Mouse (Mus musculus) forebrain, embryonic 14.5 days (tissue): ENCODE data around the gene Arhgef12. TPM values are rescaled to one million over a fixed set of nuclear protein-coding genes. Genes with fewer than 3 reads are reported as not detected.

ENCODE experiments used
- ATAC-seq: fragments of 200-750 bp; cut with Nextera tagmentation; 2 replicates; pipeline ENCODE4 v1.8.0; 2017; ENCODE audit warnings: mild to moderate bottlenecking, moderate library complexity
- DNase-seq: peaks from one replicate; pipeline ENCODE4 v3.0.0-alpha.2; 2015; ENCODE audit warnings: low spot score
- H3K27ac ChIP-seq: fragments of 300-500 bp; sonication (generic); 2 replicates; pipeline ENCODE4 v1.5.1; 2014; ENCODE audit warnings: low read depth, mild to moderate bottlenecking, control low read depth, low read length, moderate library complexity
- H3K27me3 ChIP-seq: fragments of 300-500 bp; sonication (generic); replicated peaks from 2 replicates; pipeline ENCODE4 v1.6.1; 2014; ENCODE audit warnings: low read length, control low read depth, mixed read lengths; ENCODE audit not compliant: control insufficient read depth, insufficient read depth
- H3K36me3 ChIP-seq: fragments of 300-500 bp; sonication (generic); 2 replicates; pipeline ENCODE4 v1.6.1; 2014; ENCODE audit warnings: low read length, control low read depth; ENCODE audit not compliant: control insufficient read depth, insufficient read depth
- H3K4me1 ChIP-seq: fragments of 300-500 bp; sonication (generic); 2 replicates; pipeline ENCODE4 v1.6.1; 2014; ENCODE audit warnings: antibody characterized with exemption, low read length, control low read depth; ENCODE audit not compliant: control insufficient read depth, insufficient read depth
- H3K4me2 ChIP-seq: fragments of 300-500 bp; sonication (generic); 2 replicates; pipeline ENCODE4 v1.6.1; 2014; ENCODE audit warnings: mild to moderate bottlenecking, control low read depth, low read length
- H3K4me3 ChIP-seq: fragments of 300-500 bp; sonication (generic); 2 replicates; pipeline ENCODE4 v1.5.1; 2014; ENCODE audit warnings: low read depth, low read length, control low read depth
- H3K9ac ChIP-seq: fragments of 300-500 bp; sonication (generic); 2 replicates; pipeline ENCODE4 v1.6.1; 2014; ENCODE audit warnings: mild to moderate bottlenecking, low read length, control low read depth, moderate library complexity
- H3K9me3 ChIP-seq: fragments of 300-500 bp; sonication (generic); replicated peaks from 2 replicates; pipeline ENCODE4 v1.6.1; 2016; ENCODE audit warnings: low read length, control low read depth, mixed read lengths; ENCODE audit not compliant: control insufficient read depth
- WGBS: fragments of 180-500 bp; shearing (Covaris S2); extraction: QIAGEN DNeasy Blood & Tissue Kit; methylation state at CpG from one replicate; pipeline ENCODE4 v1.1.7; 2014; 5-methylcytosine and 5-hydroxymethylcytosine counted together
- polyA plus RNA-seq: library from polyadenylated mRNA; unstranded; fragments of >200 nt; fragmentation: Nextera tagmentation; extraction: Ambion mirVana; gene quantifications from 2 replicates; pipeline ENCODE4 v1.2.1, GENCODE M21; 2014

Arhgef12 gene
- polyA plus RNA-seq, 1 experiment from 2014 or later = 14.2 TPM

DNA sequence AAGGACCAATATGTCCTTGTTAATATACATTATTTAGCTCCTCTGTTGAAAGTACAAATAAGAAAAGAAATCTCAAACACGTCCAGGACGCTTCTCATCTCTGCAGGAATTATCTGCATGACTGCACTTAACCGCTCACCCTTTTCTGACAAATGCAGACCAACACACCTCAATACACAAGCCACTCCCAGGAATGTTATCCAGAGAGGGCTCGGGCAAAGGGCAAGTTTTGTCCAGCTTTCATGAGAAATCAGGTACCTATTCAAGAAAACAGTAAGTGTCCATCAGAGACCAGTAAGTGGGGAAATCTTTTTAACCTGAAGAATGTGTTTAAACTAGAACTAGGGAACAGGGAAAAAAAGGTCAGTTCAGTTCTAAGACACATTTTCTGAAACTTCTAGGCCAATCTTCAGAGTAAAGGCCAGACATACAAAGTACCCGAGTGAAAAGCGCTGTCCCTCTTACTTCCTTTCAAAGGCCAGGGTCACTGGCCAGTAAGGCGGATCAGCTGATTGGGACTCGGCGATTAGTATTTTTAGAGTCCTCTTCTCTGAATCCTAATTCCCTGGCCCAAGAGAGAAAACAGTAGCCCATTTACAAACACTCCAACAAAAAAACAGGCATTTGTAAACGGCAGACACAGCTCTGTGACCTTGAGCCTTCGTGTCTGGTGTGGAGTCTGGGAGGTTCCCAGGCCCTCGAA, 8.5 kb upstream of the Arhgef12 start:
- Histone ChIP-seq H3K4me1 (peaks cover 9% of the 10 kb centered on the region), H3K27ac (no peak overlapping the region), H3K27me3 (no peaks in the 10 kb centered on the region), H3K4me2 (peak overlapping the region; percentile 81), H3K36me3 (peaks cover 11% of the 10 kb centered on the region), H3K9me3 (no peaks in the 10 kb centered on the region), H3K9ac (peak overlapping the region; percentile 93), H3K4me3 (peak overlapping the region; percentile 84)
- 6% methylated on average over 12 of the region's 12 CpGs for WGBS
- ATAC-seq = no peak; the same call in 1 of the 2 replicates
- DNase-seq = no peak

DNA sequence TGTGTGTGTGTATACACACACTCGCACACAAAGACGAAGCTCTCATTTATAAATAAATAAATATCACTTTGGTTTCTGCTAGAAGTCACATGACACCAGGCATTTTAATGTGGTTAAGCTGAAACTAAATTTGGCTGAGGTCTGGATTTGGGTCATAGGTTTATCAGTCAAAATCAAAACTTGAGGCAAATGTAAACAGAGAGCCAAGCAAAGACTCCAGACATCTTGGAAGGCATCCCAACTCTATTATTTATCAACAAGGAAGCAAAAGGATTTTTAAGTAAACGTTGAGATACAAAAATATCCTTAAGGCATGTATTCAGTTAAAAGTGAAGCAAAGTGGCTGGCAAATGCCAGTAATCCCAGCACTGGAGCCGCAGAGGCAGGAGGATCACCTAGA, 7.8 kb upstream of the Arhgef12 start:
- 95% methylated on average over 4 of the region's 4 CpGs for WGBS
- DNase-seq (no peak), ATAC-seq (no peak)
- Histone ChIP-seq H3K27me3 (no peaks in the 10 kb centered on the region), H3K4me2 (no peak overlapping the region), H3K4me1 (peaks cover 9% of the 10 kb centered on the region), H3K9ac (no peak overlapping the region), H3K36me3 (peaks cover 17% of the 10 kb centered on the region), H3K9me3 (no peaks in the 10 kb centered on the region), H3K4me3 (no peak overlapping the region), H3K27ac (no peak overlapping the region)

- DNase-seq (no peak), ATAC-seq (no peak)
- Histone ChIP-seq H3K36me3 (peaks cover 17% of the 10 kb centered on the region), H3K27ac (no peak overlapping the region), H3K9me3 (no peaks in the 10 kb centered on the region), H3K4me3 (no peak overlapping the region), H3K27me3 (no peaks in the 10 kb centered on the region), H3K9ac (no peak overlapping the region), H3K4me2 (no peak overlapping the region), H3K4me1 (peaks cover 2% of the 10 kb centered on the region; the same call in 1 of the 2 replicates)
- WGBS = 89% methylated on average over 8 of the region's 8 CpGs
Measured at GRCm38 (mm10) chr9:43110286-43110980, 3.4 kb upstream of the Arhgef12 start.

DNA sequence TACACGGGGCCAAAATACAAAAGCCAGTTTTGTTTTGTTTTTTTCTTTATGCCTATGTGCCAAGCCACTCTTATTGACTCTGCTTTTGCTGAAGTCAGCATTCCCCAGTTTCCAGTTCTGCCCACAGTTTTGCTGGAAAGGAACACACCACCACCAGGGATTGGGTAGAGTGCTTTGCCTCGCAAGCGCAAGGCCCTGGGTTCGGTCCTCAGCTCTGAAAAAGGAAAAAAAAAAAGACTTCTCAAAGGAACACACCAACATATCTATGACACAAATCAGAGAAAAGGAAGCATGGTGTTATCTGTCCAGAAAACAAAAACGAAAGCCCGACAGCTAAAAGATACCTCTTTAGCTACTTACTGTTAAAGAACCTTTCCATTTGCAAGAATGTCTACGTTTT, 2.1 kb upstream of the Arhgef12 start:
- Histone ChIP-seq H3K4me3 (no peak overlapping the region), H3K27ac (no peak overlapping the region), H3K9me3 (no peaks in the 10 kb centered on the region), H3K27me3 (no peaks in the 10 kb centered on the region), H3K36me3 (peaks cover 17% of the 10 kb centered on the region), H3K4me2 (no peak overlapping the region), H3K4me1 (no peaks in the 10 kb centered on the region), H3K9ac (no peak overlapping the region)
- DNase-seq = no peak
- no peak for ATAC-seq
- WGBS = 89% methylated on average over 7 of the region's 7 CpGs

GRCm38 (mm10) chr9:43108721-43109120, 1.7 kb upstream of the Arhgef12 start:
- no peak for ATAC-seq
- H3K4me3 ChIP-seq = no peak overlapping the region
- no peaks in the 10 kb centered on the region for H3K27me3 ChIP-seq
- DNase-seq = no peak
- H3K4me2 ChIP-seq = no peak overlapping the region
- no peaks in the 10 kb centered on the region for H3K9me3 ChIP-seq
- H3K4me1 ChIP-seq = peaks cover 3% of the 10 kb centered on the region
- no peak overlapping the region for H3K9ac ChIP-seq
- peaks cover 17% of the 10 kb centered on the region for H3K36me3 ChIP-seq
- 87% methylated on average over 3 of the region's 3 CpGs for WGBS
- no peak overlapping the region for H3K27ac ChIP-seq

GRCm38 (mm10) chr9:43108081-43108480, 1.0 kb upstream of the Arhgef12 start:
- no peak overlapping the region for H3K9ac ChIP-seq
- no peak for DNase-seq
- no peak overlapping the region for H3K4me2 ChIP-seq
- ATAC-seq = no peak
- H3K36me3 ChIP-seq = peaks cover 17% of the 10 kb centered on the region
- 88% methylated on average over 1 of the region's 1 CpGs for WGBS
- H3K4me1 ChIP-seq = peaks cover 9% of the 10 kb centered on the region
- H3K27ac ChIP-seq = no peak overlapping the region
- no peaks in the 10 kb centered on the region for H3K27me3 ChIP-seq
- H3K9me3 ChIP-seq = no peaks in the 10 kb centered on the region
- H3K4me3 ChIP-seq = no peak overlapping the region

- H3K36me3 ChIP-seq = peaks cover 17% of the 10 kb centered on the region
- DNase-seq (no peak), ATAC-seq (no peak)
- no peak overlapping the region for H3K27ac ChIP-seq
- 59% methylated on average over 5 of the region's 5 CpGs for WGBS
- no peak overlapping the region for H3K9ac ChIP-seq
- H3K4me3 ChIP-seq = no peak overlapping the region
- peaks cover 13% of the 10 kb centered on the region for H3K4me1 ChIP-seq
- no peak overlapping the region for H3K4me2 ChIP-seq
- H3K27me3 ChIP-seq = no peaks in the 10 kb centered on the region
- H3K9me3 ChIP-seq = no peaks in the 10 kb centered on the region
Measured at GRCm38 (mm10) chr9:43107555-43107954, 516 bp upstream of the Arhgef12 start.

DNA sequence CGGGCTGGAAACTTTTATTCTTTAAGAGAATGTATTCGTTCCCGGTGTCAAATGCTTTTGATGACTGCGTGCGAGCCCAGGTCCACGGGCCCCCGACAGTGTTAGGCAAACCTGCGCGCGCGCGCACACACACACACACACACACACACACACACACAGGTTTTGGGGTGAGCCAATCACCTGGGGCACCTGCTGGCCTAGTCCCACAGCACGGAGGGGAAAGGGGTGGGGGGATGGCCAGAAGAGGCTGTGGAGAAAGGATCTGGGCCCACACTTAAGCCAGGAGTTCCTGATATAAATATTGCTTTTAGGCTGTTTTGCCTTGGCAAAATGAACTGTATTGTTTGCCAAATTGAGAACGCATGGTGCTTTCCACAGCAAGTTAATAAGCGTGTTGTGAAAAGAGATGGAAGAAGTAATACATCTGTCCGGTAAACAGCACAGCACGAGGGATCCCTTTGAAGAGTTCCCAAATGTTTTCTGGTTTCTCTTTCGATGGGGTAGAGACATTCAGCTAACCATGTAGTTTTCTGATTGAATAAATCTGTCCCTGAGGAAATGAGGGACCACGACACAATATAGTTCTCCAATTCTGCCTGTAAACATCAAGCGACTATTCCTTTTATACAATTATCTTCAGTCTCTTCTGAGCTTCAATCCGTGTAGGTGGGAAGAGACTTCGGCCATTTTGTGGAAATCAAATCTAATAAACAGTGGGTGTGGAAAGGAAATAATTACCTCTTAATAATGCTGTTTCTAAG, 433 bp downstream of the Arhgef12 start:
- H3K9me3 ChIP-seq = no peaks in the 10 kb centered on the region
- H3K9ac ChIP-seq = peak overlapping the region; percentile 90
- H3K4me1 ChIP-seq = peaks cover 20% of the 10 kb centered on the region
- WGBS = 18% methylated on average over 22 of the region's 22 CpGs
- peak overlapping the region; percentile 90 for H3K4me3 ChIP-seq
- DNase-seq (peak; percentile 45), ATAC-seq (peak; percentile 51)
- H3K27ac ChIP-seq = peak overlapping the region; percentile 87
- H3K27me3 ChIP-seq = no peaks in the 10 kb centered on the region
- H3K4me2 ChIP-seq = peak overlapping the region; percentile 61
- peaks cover 16% of the 10 kb centered on the region for H3K36me3 ChIP-seq
